Mouse (Mus musculus): ENCODE measurements around the gene Rab11fip4. TPM values are rescaled to one million over a fixed set of nuclear protein-coding genes. Genes with fewer than 3 reads are reported as not detected.

The Rab11fip4 gene
- polyA plus RNA-seq, 1 experiment from 2014 or later: 1.7 TPM

GRCm38 (mm10) chr11:79636481-79636880 is 45.5 kb downstream of the Rab11fip4 start:
- no peak for ATAC-seq
- no peaks in the 10 kb centered on the region for H3K36me3 ChIP-seq (ENCODE audit: control insufficient read depth, insufficient read depth)
- H3K4me2 ChIP-seq (replicated peaks; ENCODE audit: low read depth): no peak overlapping the region
- no peak overlapping the region for H3K4me3 ChIP-seq (ENCODE audit: low read depth, low read length)
- H3K27me3 ChIP-seq (replicated peaks; ENCODE audit: control insufficient read depth, insufficient read depth, low read length): no peaks in the 10 kb centered on the region
- H3K4me1 ChIP-seq (replicated peaks; ENCODE audit: control insufficient read depth, insufficient read depth, low read length): no peaks in the 10 kb centered on the region
- H3K27ac ChIP-seq (ENCODE audit: low read depth, low read length): no peak overlapping the region
- no peaks in the 10 kb centered on the region for H3K9me3 ChIP-seq (ENCODE audit: control insufficient read depth)
- no peak for TF ChIP-seq CTCF (IDR thresholded peaks at IDR 0.05; ENCODE audit: low read depth)
- no peak overlapping the region for H3K9ac ChIP-seq (ENCODE audit: low read depth, low read length)
- WGBS: 91% methylated on average over 1 of the region's 1 CpGs

DNA sequence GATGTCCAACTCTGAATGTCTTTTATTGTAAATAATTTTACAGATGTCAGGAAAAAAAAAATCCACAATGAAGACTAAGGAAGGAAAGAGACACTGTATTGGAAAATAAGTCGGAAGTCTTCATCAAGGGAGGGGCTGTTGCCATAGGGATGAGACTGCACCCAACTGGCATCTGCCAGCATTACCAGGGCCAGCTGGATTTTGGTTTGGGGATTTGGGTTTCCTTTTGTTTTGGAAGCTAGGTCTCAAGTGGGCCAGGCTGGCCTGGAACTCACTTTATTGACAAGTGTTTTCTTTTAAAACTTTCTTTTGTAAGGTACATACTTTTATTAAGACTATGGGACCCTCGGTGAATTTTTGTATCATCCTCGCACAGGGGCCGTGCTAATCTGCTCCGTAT is 47.7 kb downstream of the Rab11fip4 start:
- Histone ChIP-seq H3K4me1 (replicated peaks; ENCODE audit: control insufficient read depth, insufficient read depth, low read length) (no peaks in the 10 kb centered on the region), H3K4me3 (ENCODE audit: low read depth, low read length) (no peak overlapping the region), H3K9ac (ENCODE audit: low read depth, low read length) (no peak overlapping the region), H3K27ac (ENCODE audit: low read depth, low read length) (no peak overlapping the region), H3K27me3 (replicated peaks; ENCODE audit: control insufficient read depth, insufficient read depth, low read length) (no peaks in the 10 kb centered on the region), H3K9me3 (ENCODE audit: control insufficient read depth) (no peaks in the 10 kb centered on the region), H3K4me2 (replicated peaks; ENCODE audit: low read depth) (no peak overlapping the region), H3K36me3 (ENCODE audit: control insufficient read depth, insufficient read depth) (no peaks in the 10 kb centered on the region)
- TF ChIP-seq CTCF (IDR thresholded peaks at IDR 0.05; ENCODE audit: low read depth): no peak
- WGBS: 81% methylated on average over 5 of the region's 5 CpGs
- no peak for ATAC-seq

DNA sequence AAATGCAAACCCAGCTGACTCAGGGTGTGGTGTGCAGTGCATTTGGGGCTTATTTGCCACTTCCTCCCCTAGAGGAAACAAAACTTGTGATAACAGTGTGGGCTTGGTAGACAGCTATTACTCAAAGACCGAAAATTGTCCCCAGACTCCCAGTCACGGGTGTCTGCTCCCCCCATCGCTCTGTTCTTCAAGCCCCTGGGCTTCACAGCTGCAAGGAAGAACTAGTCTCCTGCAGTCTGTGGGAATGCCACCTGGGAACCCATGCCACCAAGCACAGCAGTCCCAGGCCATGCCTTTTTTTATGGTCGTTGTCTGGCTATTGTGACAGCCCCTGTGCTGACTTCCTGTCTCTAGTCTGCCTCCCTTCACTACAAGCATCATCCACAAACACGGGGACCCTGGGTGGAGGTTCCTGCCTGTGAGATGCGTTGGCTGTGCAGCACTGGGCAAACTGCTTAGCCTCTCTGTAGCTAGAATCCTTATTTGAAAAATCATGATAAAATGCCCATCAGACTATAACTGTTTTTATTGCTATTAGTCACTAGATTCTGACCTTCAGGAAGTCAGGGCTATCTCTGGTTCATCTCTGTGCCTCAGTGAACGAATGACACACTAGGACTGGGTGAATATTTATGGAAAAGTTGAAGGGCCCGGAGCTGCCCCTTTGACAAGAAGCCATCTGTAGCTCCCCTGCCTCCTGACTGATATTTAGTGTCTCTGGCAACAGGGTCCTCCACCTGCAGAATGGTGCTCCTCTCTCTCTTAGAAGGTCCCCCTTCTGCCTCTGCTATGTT is 50.1 kb downstream of the Rab11fip4 start:
- no peaks in the 10 kb centered on the region for H3K9me3 ChIP-seq (ENCODE audit: control insufficient read depth)
- TF ChIP-seq CTCF (IDR thresholded peaks at IDR 0.05; ENCODE audit: low read depth): no peak
- H3K27ac ChIP-seq (ENCODE audit: low read depth, low read length): no peak overlapping the region
- no peak overlapping the region for H3K4me3 ChIP-seq (ENCODE audit: low read depth, low read length)
- H3K27me3 ChIP-seq (replicated peaks; ENCODE audit: control insufficient read depth, insufficient read depth, low read length): no peaks in the 10 kb centered on the region
- H3K9ac ChIP-seq (ENCODE audit: low read depth, low read length): no peak overlapping the region
- no peak overlapping the region for H3K4me2 ChIP-seq (replicated peaks; ENCODE audit: low read depth)
- no peak for ATAC-seq
- 55% methylated on average over 8 of the region's 8 CpGs for WGBS
- no peaks in the 10 kb centered on the region for H3K4me1 ChIP-seq (replicated peaks; ENCODE audit: control insufficient read depth, insufficient read depth, low read length)
- H3K36me3 ChIP-seq (ENCODE audit: control insufficient read depth, insufficient read depth): no peaks in the 10 kb centered on the region

DNA sequence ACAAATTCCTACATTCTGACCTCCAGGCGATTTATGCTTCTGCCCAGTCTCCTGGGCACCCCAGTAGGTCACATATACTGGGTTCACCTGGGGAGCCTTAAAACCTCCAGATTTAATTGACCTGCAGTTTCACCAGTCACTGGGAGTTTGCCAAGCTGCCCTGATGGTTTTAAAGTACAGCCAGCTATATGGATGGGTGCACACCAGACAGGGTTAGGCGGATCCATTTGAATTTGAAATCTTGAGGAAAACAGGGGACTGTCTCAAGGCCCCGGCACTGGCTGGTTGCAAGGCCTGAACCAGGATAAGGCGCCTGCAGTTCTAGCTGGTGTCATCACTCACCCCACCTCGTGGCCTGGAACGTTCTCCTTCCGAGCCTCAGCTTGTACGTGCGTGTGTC is 52.7 kb downstream of the Rab11fip4 start:
- H3K9me3 ChIP-seq (ENCODE audit: control insufficient read depth): no peaks in the 10 kb centered on the region
- peaks cover 4% of the 10 kb centered on the region; the same call in 1 of the 2 replicates for H3K4me1 ChIP-seq (replicated peaks; ENCODE audit: control insufficient read depth, insufficient read depth, low read length)
- H3K4me3 ChIP-seq (ENCODE audit: low read depth, low read length): no peak overlapping the region
- no peak for TF ChIP-seq CTCF (IDR thresholded peaks at IDR 0.05; ENCODE audit: low read depth)
- H3K27ac ChIP-seq (ENCODE audit: low read depth, low read length): no peak overlapping the region
- no peak overlapping the region for H3K9ac ChIP-seq (ENCODE audit: low read depth, low read length)
- H3K4me2 ChIP-seq (replicated peaks; ENCODE audit: low read depth): no peak overlapping the region
- 77% methylated on average over 9 of the region's 9 CpGs for WGBS
- no peak for ATAC-seq
- no peaks in the 10 kb centered on the region for H3K27me3 ChIP-seq (replicated peaks; ENCODE audit: control insufficient read depth, insufficient read depth, low read length)
- H3K36me3 ChIP-seq (ENCODE audit: control insufficient read depth, insufficient read depth): no peaks in the 10 kb centered on the region

DNA sequence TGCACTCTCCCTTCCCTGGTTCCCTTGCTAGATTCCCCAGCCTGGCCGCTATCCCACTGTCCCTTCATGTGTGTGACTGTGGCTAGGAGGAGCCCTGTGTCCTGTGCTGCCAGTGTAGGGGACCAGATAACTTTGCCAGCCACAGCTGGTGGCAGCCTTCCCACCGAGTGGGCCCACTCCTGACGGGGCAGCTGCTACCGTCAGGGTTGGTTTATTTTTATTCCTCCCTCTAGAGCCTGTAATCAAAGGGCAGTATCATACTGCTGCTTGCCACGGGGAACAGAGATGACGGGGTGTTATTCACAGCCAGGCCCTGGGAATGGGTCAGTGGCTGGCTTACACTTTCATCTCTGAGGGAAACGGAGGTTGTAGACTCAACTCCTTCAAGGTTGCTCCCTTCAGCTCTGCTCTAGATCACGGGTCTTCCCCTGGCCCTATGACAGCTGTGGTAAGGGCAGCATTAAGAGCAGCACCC is 53.7 kb downstream of the Rab11fip4 start:
- Histone ChIP-seq H3K4me3 (ENCODE audit: low read depth, low read length) (no peak overlapping the region), H3K4me1 (replicated peaks; ENCODE audit: control insufficient read depth, insufficient read depth, low read length) (peaks cover 4% of the 10 kb centered on the region; the same call in 1 of the 2 replicates)
- WGBS: 62% methylated on average over 8 of the region's 8 CpGs

DNA sequence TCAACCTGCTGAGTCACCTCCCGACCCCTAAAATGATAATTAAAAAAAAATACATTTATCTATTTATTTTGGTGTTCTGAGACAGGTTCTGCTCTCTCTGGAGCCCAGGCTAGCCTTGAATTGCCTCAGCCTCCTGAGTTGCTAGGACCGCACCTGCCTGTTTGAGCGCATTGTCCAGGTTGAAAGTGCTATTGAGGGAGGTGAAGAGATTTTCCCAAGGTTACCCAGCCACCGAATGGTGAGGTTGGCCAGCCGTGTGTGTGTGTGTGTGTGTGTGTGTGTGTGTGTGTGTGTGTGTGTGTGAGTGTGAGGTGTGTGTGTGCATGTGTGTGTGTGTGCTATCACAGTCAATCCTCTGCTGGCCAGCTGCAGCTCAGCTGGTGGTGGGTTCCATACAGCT is 55.0 kb downstream of the Rab11fip4 start:
- no peak for TF ChIP-seq CTCF (IDR thresholded peaks at IDR 0.05; ENCODE audit: low read depth)
- ATAC-seq: no peak
- H3K4me1 ChIP-seq (replicated peaks; ENCODE audit: control insufficient read depth, insufficient read depth, low read length): peaks cover 4% of the 10 kb centered on the region; the same call in 1 of the 2 replicates
- no peaks in the 10 kb centered on the region for H3K9me3 ChIP-seq (ENCODE audit: control insufficient read depth)
- no peaks in the 10 kb centered on the region for H3K27me3 ChIP-seq (replicated peaks; ENCODE audit: control insufficient read depth, insufficient read depth, low read length)
- 84% methylated on average over 5 of the region's 5 CpGs for WGBS
- H3K9ac ChIP-seq (ENCODE audit: low read depth, low read length): no peak overlapping the region
- H3K4me3 ChIP-seq (ENCODE audit: low read depth, low read length): no peak overlapping the region
- no peak overlapping the region for H3K4me2 ChIP-seq (replicated peaks; ENCODE audit: low read depth)
- H3K27ac ChIP-seq (ENCODE audit: low read depth, low read length): no peak overlapping the region
- no peaks in the 10 kb centered on the region for H3K36me3 ChIP-seq (ENCODE audit: control insufficient read depth, insufficient read depth)

More for the DNA sequence above, 53.7 kb downstream of the Rab11fip4 start:
- no peak for ATAC-seq
- Histone ChIP-seq H3K36me3 (ENCODE audit: control insufficient read depth, insufficient read depth) (no peaks in the 10 kb centered on the region), H3K9ac (ENCODE audit: low read depth, low read length) (no peak overlapping the region), H3K9me3 (ENCODE audit: control insufficient read depth) (no peaks in the 10 kb centered on the region), H3K27ac (ENCODE audit: low read depth, low read length) (no peak overlapping the region), H3K27me3 (replicated peaks; ENCODE audit: control insufficient read depth, insufficient read depth, low read length) (no peaks in the 10 kb centered on the region), H3K4me2 (replicated peaks; ENCODE audit: low read depth) (no peak overlapping the region)
- TF ChIP-seq CTCF (IDR thresholded peaks at IDR 0.05; ENCODE audit: low read depth): no peak
